Mouse (Mus musculus) lung, postnatal 10 days (tissue): ENCODE measurements at regions not wholly inside any gene's neighbourhood (a gene's known extent, or its start where the extent isn't known, plus 50 kb on each side); places are given as distances from the start of the nearest gene placed in this dataset.

Source experiments
- DNase-seq: peaks from one replicate; pipeline ENCODE4 v3.0.0; 2021

GRCm38 (mm10) chr9:41479085-41479484 is 317.6 kb upstream of the Ubash3b start:
- DNase-seq, result no peak

- no peak for DNase-seq
Measured at GRCm38 (mm10) chr9:41478106-41478848, 316.8 kb upstream of the Ubash3b start.

- no peak for DNase-seq
Measured at GRCm38 (mm10) chr9:41475326-41475725, 313.8 kb upstream of the Ubash3b start.

- no peak for DNase-seq
Measured at GRCm38 (mm10) chr9:41474945-41475297, 313.4 kb upstream of the Ubash3b start.

GRCm38 (mm10) chr9:41474244-41474944 is 312.9 kb upstream of the Ubash3b start:
- peak; percentile 93 for DNase-seq

GRCm38 (mm10) chr9:41473506-41473905 is 312.0 kb upstream of the Ubash3b start:
- DNase-seq, result no peak

- DNase-seq, result no peak
Measured at GRCm38 (mm10) chr9:41471345-41471744, 309.8 kb upstream of the Ubash3b start.

GRCm38 (mm10) chr9:41470010-41470409 is 308.5 kb upstream of the Ubash3b start:
- DNase-seq, result no peak

GRCm38 (mm10) chr9:41469414-41469813 is 307.9 kb upstream of the Ubash3b start:
- no peak for DNase-seq

GRCm38 (mm10) chr9:41464057-41464685 is 302.7 kb upstream of the Ubash3b start:
- DNase-seq, result no peak

- peak; percentile 97 for DNase-seq
Measured at GRCm38 (mm10) chr9:41461742-41462141, 300.2 kb upstream of the Ubash3b start.

- DNase-seq, result no peak
Measured at GRCm38 (mm10) chr9:41460709-41461108, 299.2 kb upstream of the Ubash3b start.

GRCm38 (mm10) chr9:41457003-41457402 is 295.5 kb upstream of the Ubash3b start:
- no peak for DNase-seq

GRCm38 (mm10) chr9:41451738-41452137 is 290.2 kb upstream of the Ubash3b start:
- no peak for DNase-seq

- no peak for DNase-seq
Measured at GRCm38 (mm10) chr9:41449233-41449632, 287.7 kb upstream of the Ubash3b start.

GRCm38 (mm10) chr9:41447902-41448301 is 286.4 kb upstream of the Ubash3b start:
- DNase-seq, result no peak

- peak; percentile 89 for DNase-seq
Measured at GRCm38 (mm10) chr9:41447211-41447875, 285.8 kb upstream of the Ubash3b start.

GRCm38 (mm10) chr9:41446431-41447203 is 285.1 kb upstream of the Ubash3b start:
- no peak for DNase-seq

GRCm38 (mm10) chr9:41442418-41442817 is 280.9 kb upstream of the Ubash3b start:
- no peak for DNase-seq

- peak; percentile 25 for DNase-seq
Measured at GRCm38 (mm10) chr9:41439979-41440378, 278.5 kb upstream of the Ubash3b start.

- no peak for DNase-seq
Measured at GRCm38 (mm10) chr9:41438141-41438540, 276.6 kb upstream of the Ubash3b start.
